Mouse (Mus musculus) embryonic fibroblast, embryonic 13.5 days (primary cell): Measurements from ENCODE around the gene Tcte1. TPM values are rescaled to one million over a fixed set of nuclear protein-coding genes. Genes with fewer than 3 reads are reported as not detected.
A peak's percentile ranks its signal among the peaks of the same experiment; 100 is the strongest.

ENCODE experiments used
- H3K27ac ChIP-seq: 2 replicates; pipeline ENCODE4 v1.5.1; 2012; ENCODE audit warnings: low read length, control low read depth, inconsistent platforms; ENCODE audit not compliant: insufficient read depth
- H3K4me1 ChIP-seq: 2 replicates; pipeline ENCODE4 v1.6.1; 2011; ENCODE audit warnings: low read length; ENCODE audit not compliant: control insufficient read depth, insufficient read depth
- H3K4me3 ChIP-seq: 2 replicates; pipeline ENCODE4 v1.5.1; 2011; ENCODE audit warnings: mild to moderate bottlenecking, control low read depth, low read length; ENCODE audit not compliant: insufficient read depth
- CTCF ChIP-seq: IDR thresholded peaks from 2 replicates; pipeline ENCODE4 v1.5.1; 2011; ENCODE audit warnings: mild to moderate bottlenecking, control low read depth, low read length, moderate library complexity, borderline replicate concordance; ENCODE audit not compliant: insufficient read depth
- POLR2A ChIP-seq: IDR thresholded peaks from 2 replicates; pipeline ENCODE4 v1.6.1; 2011; ENCODE audit warnings: low read depth, mild to moderate bottlenecking, control low read depth, low read length, moderate library complexity
- polyA plus RNA-seq: library from polyadenylated mRNA; stranded (reverse); fragments of >200 nt; gene quantifications from 2 replicates; pipeline ENCODE4 v1.2.4, GENCODE M21; 2011; ENCODE audit warnings: low read depth; ENCODE audit not compliant: missing spikeins, insufficient read length

Gene Tcte1
- polyA plus RNA-seq, 1 experiment, result not detected

DNA sequence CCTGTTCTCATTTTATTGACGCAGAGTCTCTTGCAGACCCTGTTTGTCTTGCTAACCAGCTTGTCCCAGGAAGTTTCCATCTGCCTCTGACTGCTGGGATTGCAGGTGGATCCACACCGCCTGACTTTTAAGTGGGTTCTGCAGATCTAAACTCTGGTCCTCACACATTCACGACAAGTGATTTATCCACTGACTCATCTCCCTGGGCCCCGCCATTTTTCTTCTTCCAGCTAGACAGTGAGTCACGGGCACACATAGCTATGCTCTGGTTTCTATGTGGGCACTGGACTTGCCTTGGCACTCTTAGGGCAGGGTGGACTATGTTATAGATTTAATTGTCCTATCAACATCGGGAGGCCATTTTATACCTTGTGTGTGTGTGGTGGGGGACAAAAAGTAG lies 33.5 kb upstream of the Tcte1 start:
- Histone ChIP-seq H3K4me1 (no peaks in the 10 kb centered on the region), H3K4me3 (no peak overlapping the region), H3K27ac (no peak overlapping the region)
- TF ChIP-seq POLR2A (no peak), CTCF (no peak)

DNA sequence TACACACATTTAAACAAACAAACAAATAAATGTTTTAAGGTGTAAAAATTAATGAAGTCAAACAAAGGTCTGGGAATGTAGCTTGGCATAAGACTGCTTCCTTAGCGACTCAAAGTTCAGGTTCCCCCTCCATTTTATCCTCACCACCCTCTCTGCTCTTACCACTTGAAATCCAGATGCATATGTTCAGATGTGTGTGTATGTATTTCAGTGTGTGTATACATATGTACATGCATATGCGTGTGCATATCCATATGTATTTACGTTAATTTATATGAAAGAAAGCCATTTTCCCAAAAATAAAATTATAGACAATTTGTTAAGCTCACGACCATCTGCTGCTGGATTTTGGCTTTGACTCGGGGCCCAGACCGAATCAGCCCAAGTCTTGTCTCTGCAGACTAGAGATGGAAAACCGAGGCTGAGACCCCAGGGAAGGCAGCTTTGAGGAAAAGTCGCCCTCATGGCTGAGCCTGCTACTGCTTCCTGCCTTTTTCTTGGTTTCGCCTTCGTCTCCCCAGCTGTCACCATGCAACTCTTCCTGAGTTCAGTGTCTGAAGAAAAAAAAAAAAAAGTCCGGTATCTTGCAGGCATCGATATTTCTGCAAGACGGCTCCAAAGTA lies 32.6 kb upstream of the Tcte1 start:
- TF ChIP-seq CTCF (no peak), POLR2A (no peak)
- Histone ChIP-seq H3K4me3 (no peak overlapping the region), H3K27ac (no peak overlapping the region), H3K4me1 (no peaks in the 10 kb centered on the region)

DNA sequence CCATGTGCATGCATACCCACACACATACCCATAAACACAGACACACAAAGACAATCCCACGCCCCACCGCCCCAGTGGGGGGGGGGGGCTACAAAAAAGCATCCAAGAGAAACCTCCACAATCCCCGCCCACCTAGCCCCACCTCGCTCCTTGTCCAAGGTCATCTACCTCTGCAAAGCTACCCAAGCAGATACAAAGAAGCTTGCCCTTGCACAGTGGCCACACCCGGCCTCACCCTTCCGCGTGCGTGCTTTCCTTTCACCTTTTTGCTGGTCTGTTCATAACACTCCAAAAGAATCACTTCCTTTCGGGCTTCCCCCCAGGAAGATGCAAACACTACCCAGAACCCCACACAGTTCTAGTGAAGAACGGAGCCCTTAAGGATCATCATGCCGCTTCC lies 27.8 kb upstream of the Tcte1 start:
- Histone ChIP-seq H3K4me1 (no peaks in the 10 kb centered on the region), H3K4me3 (no peak overlapping the region), H3K27ac (no peak overlapping the region)
- TF ChIP-seq POLR2A, result no peak
- TF ChIP-seq CTCF, result no peak

DNA sequence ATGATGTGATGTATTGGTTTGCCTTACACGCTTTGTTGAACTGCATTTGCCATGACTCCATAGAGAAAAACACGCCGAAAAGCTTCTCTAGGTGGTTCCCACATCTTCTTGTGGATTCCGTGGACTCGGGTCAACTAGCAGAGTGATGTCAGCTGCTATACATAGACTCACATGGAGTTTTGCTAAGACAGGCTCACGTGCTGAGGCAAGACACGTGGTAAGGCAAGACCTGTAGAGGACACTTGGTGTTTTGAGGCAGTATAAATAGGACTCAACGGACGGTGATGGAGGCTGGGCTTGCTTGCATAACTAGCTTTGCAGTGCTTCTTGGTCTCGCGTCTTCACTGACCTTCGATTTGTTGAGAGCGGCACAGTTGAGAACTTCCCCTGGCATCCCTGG lies 24.8 kb upstream of the Tcte1 start:
- Histone ChIP-seq H3K27ac (no peak overlapping the region), H3K4me1 (peaks cover under 1% of the 10 kb centered on the region; the same call in 1 of the 2 replicates), H3K4me3 (no peak overlapping the region)
- TF ChIP-seq CTCF (no peak), POLR2A (no peak)

DNA sequence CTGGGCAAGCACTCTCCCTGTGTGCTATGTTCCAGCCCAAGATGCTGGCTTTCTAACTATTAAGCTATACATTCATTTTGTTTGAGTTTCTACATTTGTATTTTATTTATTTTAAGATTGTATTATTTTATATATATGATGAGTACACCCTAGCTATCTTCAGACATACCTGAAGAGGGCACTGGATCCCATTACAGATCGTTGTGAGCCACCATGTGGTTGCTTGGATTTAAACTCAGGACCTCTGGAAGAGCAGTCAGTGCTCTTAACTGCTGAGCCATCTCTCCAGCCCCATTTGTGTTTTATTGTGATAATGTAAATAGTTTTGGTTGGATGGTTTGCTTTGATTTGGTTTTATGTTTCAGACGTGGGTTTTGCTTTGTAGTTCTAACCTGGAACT lies 23.7 kb upstream of the Tcte1 start:
- H3K4me3 ChIP-seq, result no peak overlapping the region
- TF ChIP-seq POLR2A (no peak), CTCF (no peak)
- H3K4me1 ChIP-seq, result peaks cover 3% of the 10 kb centered on the region; the same call in 1 of the 2 replicates
- H3K27ac ChIP-seq, result no peak overlapping the region

DNA sequence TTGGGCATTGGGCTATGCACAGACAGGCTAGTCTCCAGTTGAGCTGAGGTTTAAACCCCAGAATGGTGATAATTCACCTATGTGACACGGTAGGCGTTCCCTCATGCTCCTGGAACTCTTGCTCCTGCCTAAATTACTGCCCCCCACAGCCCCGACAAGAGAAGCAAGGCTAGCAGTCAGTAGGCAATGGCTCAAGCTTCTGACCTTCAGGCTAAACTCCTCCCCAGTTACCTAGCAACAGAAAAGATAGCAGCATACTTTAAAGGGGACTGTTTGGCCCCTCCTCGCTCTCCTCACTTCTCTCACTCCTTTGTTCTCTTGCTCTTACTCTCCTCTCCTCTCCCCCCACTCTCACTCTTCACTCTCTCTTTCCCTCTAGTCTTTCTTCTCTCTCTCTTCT lies 22.3 kb upstream of the Tcte1 start:
- TF ChIP-seq POLR2A (no peak), CTCF (no peak)
- Histone ChIP-seq H3K4me3 (no peak overlapping the region), H3K4me1 (peaks cover 3% of the 10 kb centered on the region; the same call in 1 of the 2 replicates), H3K27ac (no peak overlapping the region)

DNA sequence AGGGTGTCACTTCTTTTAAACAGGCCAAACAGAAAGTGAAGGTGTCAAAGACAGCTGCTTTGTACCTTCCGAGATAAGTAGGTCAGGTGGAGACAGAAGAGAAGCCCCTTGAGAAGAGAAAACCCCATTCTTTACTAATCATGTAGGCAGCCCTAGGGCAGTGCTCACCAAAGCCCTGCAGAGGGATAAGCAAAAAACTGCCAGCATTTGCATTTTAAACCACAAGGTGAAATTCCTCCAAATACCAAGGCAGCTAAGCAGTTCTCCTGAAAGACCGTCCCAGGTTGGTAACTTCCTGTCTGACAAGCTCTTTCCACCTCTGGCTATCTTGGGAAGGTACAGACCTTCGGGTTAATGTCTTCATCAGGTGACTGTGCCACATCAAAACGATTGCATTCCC lies 20.9 kb upstream of the Tcte1 start:
- no peak overlapping the region for H3K4me3 ChIP-seq
- peaks cover 3% of the 10 kb centered on the region; the same call in 1 of the 2 replicates for H3K4me1 ChIP-seq
- H3K27ac ChIP-seq, result no peak overlapping the region
- no peak for TF ChIP-seq CTCF
- TF ChIP-seq POLR2A, result no peak

DNA sequence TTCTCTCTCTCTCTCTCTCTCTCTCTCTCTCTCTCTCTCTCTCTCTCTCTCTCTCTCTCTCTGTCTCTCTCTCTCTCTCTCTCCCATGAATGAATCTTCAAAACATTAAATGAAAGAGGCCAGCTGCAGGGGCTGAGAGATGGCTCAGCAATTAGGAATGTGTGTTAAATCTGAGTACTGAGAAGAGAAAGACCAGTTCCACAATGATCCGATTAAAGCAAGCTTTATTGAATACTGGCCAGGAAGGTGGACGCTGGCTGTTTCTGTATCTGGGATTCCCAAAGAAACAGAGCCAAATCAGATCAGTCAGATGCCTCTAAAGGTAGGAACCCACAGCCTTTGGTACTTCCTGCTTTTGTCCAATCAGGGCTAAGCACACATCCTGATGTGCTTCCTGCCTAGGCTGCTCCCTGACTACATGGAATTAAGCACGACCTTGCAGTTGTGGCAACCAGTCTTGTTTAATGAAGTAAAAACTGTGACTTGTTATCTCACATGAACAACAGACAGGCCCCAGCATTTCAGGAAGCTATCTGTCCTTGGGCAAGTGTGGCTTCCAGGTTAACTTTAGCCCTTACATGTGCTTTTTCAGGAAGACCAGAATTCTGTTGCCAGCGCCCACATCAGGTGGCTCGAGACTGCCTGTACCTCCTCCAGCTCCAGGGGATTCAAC lies 19.8 kb upstream of the Tcte1 start:
- TF ChIP-seq CTCF (no peak), POLR2A (no peak)
- Histone ChIP-seq H3K27ac (no peak overlapping the region), H3K4me1 (peaks cover 3% of the 10 kb centered on the region; the same call in 1 of the 2 replicates), H3K4me3 (no peak overlapping the region)

DNA sequence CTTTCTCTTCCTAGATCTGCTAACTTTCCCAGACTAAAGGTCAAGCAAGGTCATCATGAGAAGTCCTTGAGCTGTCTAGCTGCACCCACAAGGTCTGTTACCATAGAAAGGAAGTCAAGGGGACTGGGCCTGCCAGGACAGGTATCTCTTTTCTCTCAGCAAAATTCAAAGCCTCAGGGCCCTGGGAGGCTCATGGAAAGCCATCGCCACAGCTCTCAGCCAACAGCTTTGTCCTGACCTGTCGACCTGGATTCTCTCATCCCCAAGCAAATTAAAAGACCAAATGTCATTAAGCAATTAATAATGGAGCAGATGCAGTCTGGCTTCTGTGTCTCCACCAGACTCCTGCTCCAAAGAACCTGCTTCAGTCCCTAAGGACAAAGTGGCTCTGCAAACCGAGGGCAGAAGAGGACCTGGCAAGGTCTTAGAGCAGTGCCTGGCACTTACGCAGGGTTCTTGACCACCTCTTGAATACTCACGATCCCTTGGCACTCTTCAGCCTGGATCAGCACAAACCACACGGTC lies 17.2 kb upstream of the Tcte1 start:
- Histone ChIP-seq H3K4me3 (no peak overlapping the region), H3K4me1 (peaks cover 3% of the 10 kb centered on the region; the same call in 1 of the 2 replicates), H3K27ac (no peak overlapping the region)
- TF ChIP-seq CTCF (no peak), POLR2A (no peak)

DNA sequence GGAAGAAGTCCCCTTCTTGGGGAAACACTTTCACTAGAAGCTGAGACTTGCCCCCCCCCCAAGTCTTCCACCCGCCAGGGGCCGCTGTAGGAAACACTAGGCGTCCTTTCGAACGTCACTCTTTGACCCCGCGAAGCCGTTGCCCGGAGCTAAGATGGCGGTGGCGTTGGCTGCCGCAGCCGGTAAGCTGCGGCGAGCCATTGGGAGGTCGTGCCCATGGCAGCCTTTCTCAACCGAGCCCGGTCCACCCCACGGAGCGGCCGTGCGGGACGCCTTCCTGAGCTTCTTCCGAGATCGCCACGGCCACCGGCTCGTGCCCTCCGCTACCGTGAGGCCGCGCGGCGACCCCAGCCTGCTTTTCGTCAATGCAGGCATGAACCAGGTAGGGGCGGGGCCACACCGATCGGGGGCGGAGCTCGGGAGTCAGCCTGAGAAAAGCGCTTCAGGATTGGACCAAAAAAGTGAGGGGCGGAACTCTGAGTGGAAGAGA lies 16.5 kb upstream of the Tcte1 start, which contains the start of gene Aars2:
TSS of gene Aars2 (plus strand) at position 142 of the 490 bp plus-strand sequence.
- peak; percentile 77 for TF ChIP-seq POLR2A
- peak; percentile 60 for TF ChIP-seq CTCF
- peak within 1 kb of the TSS; percentile 64 for H3K4me3 ChIP-seq
- 0 out of 2 replicates have a peak within 1 kb of the TSS, but pooled peaks have one; percentile 16 for H3K27ac ChIP-seq
- peaks cover 3% of the 10 kb centered on the region; the same call in 1 of the 2 replicates for H3K4me1 ChIP-seq
